Mouse (Mus musculus) neural tube, embryonic 12.5 days (tissue): Measurements from ENCODE around the gene Furin. TPM values are rescaled to one million over a fixed set of nuclear protein-coding genes. Genes with fewer than 3 reads are reported as not detected.

ENCODE experiments used
- ATAC-seq: fragments of 200-750 bp; cut with Nextera tagmentation; 2 replicates; pipeline ENCODE4 v1.8.0; 2017; ENCODE audit warnings: low read depth, mild to moderate bottlenecking, moderate TSS enrichment, moderate library complexity; ENCODE audit not compliant: low FRiP score
- H3K27ac ChIP-seq: fragments of 300-500 bp; sonication (generic); 2 replicates; pipeline ENCODE4 v1.5.1; 2016
- H3K27me3 ChIP-seq: fragments of 300-500 bp; sonication (generic); replicated peaks from 2 replicates; pipeline ENCODE4 v1.6.1; 2016; ENCODE audit warnings: mild to moderate bottlenecking
- H3K36me3 ChIP-seq: fragments of 300-500 bp; sonication (generic); 2 replicates; pipeline ENCODE4 v1.6.1; 2016; ENCODE audit warnings: mild to moderate bottlenecking
- H3K4me1 ChIP-seq: fragments of 300-500 bp; sonication (generic); 2 replicates; pipeline ENCODE4 v1.6.1; 2016
- H3K4me2 ChIP-seq: fragments of 300-500 bp; sonication (generic); replicated peaks from 2 replicates; pipeline ENCODE4 v1.6.1; 2016; ENCODE audit warnings: mild to moderate bottlenecking
- H3K4me3 ChIP-seq: fragments of 300-500 bp; sonication (generic); 2 replicates; pipeline ENCODE4 v1.5.1; 2016
- H3K9ac ChIP-seq: fragments of 300-500 bp; sonication (generic); 2 replicates; pipeline ENCODE4 v1.6.1; 2016; ENCODE audit warnings: mild to moderate bottlenecking
- H3K9me3 ChIP-seq: fragments of 300-500 bp; sonication (generic); 2 replicates; pipeline ENCODE4 v1.6.1; 2016; ENCODE audit warnings: mild to moderate bottlenecking
- WGBS: fragments of 180-500 bp; shearing (Covaris S2); methylation state at CpG from one replicate; pipeline ENCODE4 v1.1.7; 2016; 5-methylcytosine and 5-hydroxymethylcytosine counted together
- polyA plus RNA-seq: library from polyadenylated mRNA; unstranded; fragments of >200 nt; fragmentation: Nextera tagmentation; extraction: Ambion mirVana; gene quantifications from 2 replicates; pipeline ENCODE4 v1.2.1, GENCODE M21; 2016

The Furin gene
- polyA plus RNA-seq, 1 experiment from 2014 or later = 6.3 TPM

DNA sequence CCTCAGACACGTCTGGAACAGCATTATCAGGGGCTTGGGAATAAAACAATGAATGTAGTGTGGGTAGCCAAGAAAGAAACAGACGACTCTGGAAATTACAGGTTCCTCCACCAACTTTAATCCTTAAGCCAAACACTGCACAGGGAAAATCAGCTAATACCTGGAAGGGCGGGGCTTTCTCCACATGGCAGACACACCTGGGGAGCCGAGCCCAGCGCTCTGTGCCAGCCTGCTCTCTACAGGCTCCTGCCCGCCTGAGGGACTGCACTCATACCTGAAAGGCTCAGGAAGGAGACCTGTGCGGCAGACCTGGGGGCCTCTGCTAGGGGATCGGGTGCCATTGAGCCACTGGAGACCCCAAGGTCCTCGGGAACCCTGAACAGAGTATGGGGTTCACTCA, 2.5 kb upstream of the Furin start:
- 81% methylated on average over 9 of the region's 9 CpGs for WGBS
- H3K4me1 ChIP-seq = no peaks in the 10 kb centered on the region
- no peak overlapping the region for H3K27ac ChIP-seq
- peaks cover 14% of the 10 kb centered on the region for H3K27me3 ChIP-seq
- H3K9me3 ChIP-seq = no peaks in the 10 kb centered on the region
- no peak overlapping the region for H3K9ac ChIP-seq
- H3K4me2 ChIP-seq = no peak overlapping the region
- ATAC-seq = no peak
- H3K36me3 ChIP-seq = no peaks in the 10 kb centered on the region
- H3K4me3 ChIP-seq = no peak overlapping the region

- Histone ChIP-seq H3K9me3 (no peaks in the 10 kb centered on the region), H3K4me3 (no peak overlapping the region), H3K4me2 (no peak overlapping the region), H3K36me3 (no peaks in the 10 kb centered on the region), H3K9ac (no peak overlapping the region), H3K27ac (no peak overlapping the region), H3K27me3 (peaks cover 14% of the 10 kb centered on the region), H3K4me1 (peaks cover 8% of the 10 kb centered on the region)
- ATAC-seq = no peak
- WGBS = 92% methylated on average over 3 of the region's 3 CpGs
Observed at GRCm38 (mm10) chr7:80406186-80406585, 950 bp upstream of the Furin start.

GRCm38 (mm10) chr7:80404101-80404894, 938 bp downstream of the Furin start:
- H3K9ac ChIP-seq = no peak overlapping the region
- 70% methylated on average over 7 of the region's 7 CpGs for WGBS
- H3K9me3 ChIP-seq = no peaks in the 10 kb centered on the region
- H3K36me3 ChIP-seq = no peaks in the 10 kb centered on the region
- ATAC-seq = no peak
- peaks cover 14% of the 10 kb centered on the region for H3K27me3 ChIP-seq
- no peak overlapping the region for H3K4me3 ChIP-seq
- peaks cover 21% of the 10 kb centered on the region for H3K4me1 ChIP-seq
- no peak overlapping the region for H3K27ac ChIP-seq
- no peak overlapping the region for H3K4me2 ChIP-seq

- ATAC-seq = no peak
- Histone ChIP-seq H3K9me3 (no peaks in the 10 kb centered on the region), H3K9ac (no peak overlapping the region), H3K4me3 (no peak overlapping the region), H3K27me3 (peaks cover 14% of the 10 kb centered on the region), H3K36me3 (no peaks in the 10 kb centered on the region), H3K4me2 (peak overlapping the region; percentile 85), H3K4me1 (peaks cover 21% of the 10 kb centered on the region), H3K27ac (no peak overlapping the region)
- 59% methylated on average over 9 of the region's 9 CpGs for WGBS
Observed at GRCm38 (mm10) chr7:80403551-80403950, 1.7 kb downstream of the Furin start.

DNA sequence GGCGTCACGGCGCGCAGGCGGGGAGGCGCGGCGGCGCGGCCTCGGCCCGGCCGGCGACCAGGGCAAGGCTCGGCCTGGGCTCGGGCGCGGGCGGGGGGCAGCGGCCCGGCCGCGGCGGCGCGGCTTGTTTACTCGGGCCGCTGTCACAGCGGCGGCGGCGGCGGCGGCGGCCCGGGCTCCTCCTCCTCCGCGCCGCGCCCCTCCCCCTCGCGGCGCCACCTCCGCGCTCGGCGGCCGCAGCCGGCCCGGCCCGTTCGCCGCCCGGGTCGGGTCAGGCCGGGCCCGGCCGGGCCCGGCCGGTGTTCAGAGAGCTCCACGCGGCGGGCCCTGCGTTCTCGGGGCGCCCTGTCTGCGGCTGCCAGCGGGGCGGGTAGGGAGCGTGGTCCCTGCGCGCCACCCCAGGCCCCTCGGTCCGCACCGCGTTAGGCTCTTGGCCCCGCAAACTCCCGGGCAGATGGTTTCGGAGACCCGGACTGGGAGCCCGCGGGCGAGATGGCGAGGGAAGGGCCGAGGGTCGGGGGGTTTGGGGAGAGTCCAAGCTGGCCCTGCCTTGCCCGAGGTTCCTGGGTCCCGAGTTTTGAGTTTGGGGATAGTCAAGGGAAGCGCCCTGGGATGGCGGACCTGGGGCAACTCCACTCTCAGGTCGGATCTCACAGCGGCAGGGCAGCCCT, 2.5 kb downstream of the Furin start:
- ATAC-seq = peak; percentile 79
- H3K4me2 ChIP-seq = peak overlapping the region; percentile 96
- H3K4me3 ChIP-seq = peak overlapping the region; percentile 94
- peaks cover 14% of the 10 kb centered on the region for H3K27me3 ChIP-seq
- peaks cover 21% of the 10 kb centered on the region for H3K4me1 ChIP-seq
- no peaks in the 10 kb centered on the region for H3K9me3 ChIP-seq
- peaks cover 6% of the 10 kb centered on the region for H3K36me3 ChIP-seq
- WGBS = under 1% methylated on average over 54 of the region's 92 CpGs
- no peak overlapping the region for H3K27ac ChIP-seq
- H3K9ac ChIP-seq = peak overlapping the region; percentile 94

DNA sequence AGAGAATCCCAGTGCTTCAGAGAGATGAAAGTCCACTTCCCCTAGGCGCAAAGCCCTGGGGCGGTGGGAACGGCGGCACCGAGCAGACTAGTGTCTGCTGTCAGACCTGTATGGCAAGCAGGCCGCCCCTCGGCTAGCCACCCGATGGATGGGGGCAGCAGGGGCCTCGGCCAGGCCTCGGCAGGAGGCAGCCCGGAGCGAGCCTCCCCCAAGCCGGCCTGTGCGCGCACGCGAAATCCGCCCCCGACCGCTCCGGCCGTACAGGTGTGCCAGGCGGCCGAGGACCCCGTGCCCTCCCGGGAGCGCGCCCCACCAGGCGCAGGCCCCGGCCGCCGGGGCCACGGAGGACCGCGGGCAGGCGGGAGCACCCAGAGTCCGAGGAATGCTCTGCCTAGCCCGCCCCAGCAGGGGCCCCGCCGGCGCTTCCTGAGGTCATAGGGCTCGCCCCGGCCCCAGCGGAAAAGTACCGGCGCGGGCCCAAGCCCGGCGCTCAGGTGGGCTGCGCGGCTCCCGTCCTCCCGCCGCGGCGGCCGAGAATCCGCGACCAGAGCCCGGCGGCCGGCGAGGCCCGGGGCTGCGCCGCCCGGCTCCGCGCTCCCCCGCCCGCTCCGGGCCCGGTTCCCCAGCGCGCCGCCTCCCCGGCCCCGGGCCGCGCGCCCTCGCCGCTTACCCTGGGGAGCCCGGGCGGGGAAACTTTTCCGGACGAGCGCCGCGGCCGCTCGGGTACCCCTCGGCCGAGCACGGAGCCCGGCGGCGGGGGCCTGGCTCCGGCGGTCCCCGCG, 3.2 kb downstream of the Furin start:
- peak; percentile 60 for ATAC-seq
- Histone ChIP-seq H3K4me1 (peaks cover 21% of the 10 kb centered on the region), H3K4me3 (peak overlapping the region; percentile 94), H3K27me3 (peaks cover 14% of the 10 kb centered on the region), H3K4me2 (peak overlapping the region; percentile 96), H3K9me3 (no peaks in the 10 kb centered on the region), H3K27ac (0 out of 2 replicates have a peak overlapping the region, but pooled peaks have one; percentile 32), H3K9ac (peak overlapping the region; percentile 94), H3K36me3 (peaks cover 13% of the 10 kb centered on the region)
- WGBS = under 1% methylated on average over 101 of the region's 102 CpGs

GRCm38 (mm10) chr7:80401041-80401859, 4.0 kb downstream of the Furin start:
- H3K4me2 ChIP-seq = peak overlapping the region; percentile 96
- peak overlapping the region; percentile 94 for H3K9ac ChIP-seq
- H3K4me1 ChIP-seq = peaks cover 21% of the 10 kb centered on the region
- H3K36me3 ChIP-seq = peaks cover 20% of the 10 kb centered on the region
- H3K27me3 ChIP-seq = peaks cover 14% of the 10 kb centered on the region
- H3K4me3 ChIP-seq = peak overlapping the region; percentile 94
- no peak overlapping the region for H3K27ac ChIP-seq
- no peaks in the 10 kb centered on the region for H3K9me3 ChIP-seq
- WGBS = 30% methylated on average over 5 of the region's 5 CpGs
- no peak for ATAC-seq

GRCm38 (mm10) chr7:80400571-80400970, 4.7 kb downstream of the Furin start:
- no peak for ATAC-seq
- 81% methylated on average over 6 of the region's 6 CpGs for WGBS
- peak overlapping the region; percentile 96 for H3K4me2 ChIP-seq
- H3K9ac ChIP-seq = 0 out of 2 replicates have a peak overlapping the region, but pooled peaks have one; percentile 17
- H3K4me1 ChIP-seq = peaks cover 21% of the 10 kb centered on the region
- no peaks in the 10 kb centered on the region for H3K9me3 ChIP-seq
- peaks cover 14% of the 10 kb centered on the region for H3K27me3 ChIP-seq
- no peak overlapping the region for H3K27ac ChIP-seq
- H3K36me3 ChIP-seq = peaks cover 24% of the 10 kb centered on the region
- no peak overlapping the region for H3K4me3 ChIP-seq

DNA sequence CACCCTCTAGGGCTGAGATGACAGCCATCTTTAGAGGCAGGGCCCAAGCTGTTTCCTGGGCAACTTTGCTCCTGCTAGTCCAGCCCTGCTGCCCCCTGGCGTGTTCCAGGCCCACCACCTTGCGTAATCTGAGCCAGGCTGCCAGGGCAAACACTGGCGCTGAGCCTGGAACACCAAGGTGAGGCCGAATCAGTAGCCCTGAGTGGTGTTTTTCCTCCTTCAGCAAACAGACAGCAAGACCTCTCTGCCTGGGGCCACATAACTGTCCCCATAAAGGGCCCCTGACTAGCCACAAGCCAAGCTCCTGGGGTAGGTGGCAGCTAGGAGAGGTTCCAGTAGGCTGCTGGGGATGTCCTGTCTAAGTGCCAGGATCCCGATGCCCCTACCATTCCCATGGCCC, 5.1 kb downstream of the Furin start:
- H3K4me3 ChIP-seq = no peak overlapping the region
- no peaks in the 10 kb centered on the region for H3K9me3 ChIP-seq
- H3K4me1 ChIP-seq = peaks cover 21% of the 10 kb centered on the region
- no peak overlapping the region for H3K27ac ChIP-seq
- no peak for ATAC-seq
- H3K9ac ChIP-seq = no peak overlapping the region
- 63% methylated on average over 5 of the region's 5 CpGs for WGBS
- peaks cover 29% of the 10 kb centered on the region for H3K36me3 ChIP-seq
- H3K27me3 ChIP-seq = peaks cover 14% of the 10 kb centered on the region
- H3K4me2 ChIP-seq = no peak overlapping the region

DNA sequence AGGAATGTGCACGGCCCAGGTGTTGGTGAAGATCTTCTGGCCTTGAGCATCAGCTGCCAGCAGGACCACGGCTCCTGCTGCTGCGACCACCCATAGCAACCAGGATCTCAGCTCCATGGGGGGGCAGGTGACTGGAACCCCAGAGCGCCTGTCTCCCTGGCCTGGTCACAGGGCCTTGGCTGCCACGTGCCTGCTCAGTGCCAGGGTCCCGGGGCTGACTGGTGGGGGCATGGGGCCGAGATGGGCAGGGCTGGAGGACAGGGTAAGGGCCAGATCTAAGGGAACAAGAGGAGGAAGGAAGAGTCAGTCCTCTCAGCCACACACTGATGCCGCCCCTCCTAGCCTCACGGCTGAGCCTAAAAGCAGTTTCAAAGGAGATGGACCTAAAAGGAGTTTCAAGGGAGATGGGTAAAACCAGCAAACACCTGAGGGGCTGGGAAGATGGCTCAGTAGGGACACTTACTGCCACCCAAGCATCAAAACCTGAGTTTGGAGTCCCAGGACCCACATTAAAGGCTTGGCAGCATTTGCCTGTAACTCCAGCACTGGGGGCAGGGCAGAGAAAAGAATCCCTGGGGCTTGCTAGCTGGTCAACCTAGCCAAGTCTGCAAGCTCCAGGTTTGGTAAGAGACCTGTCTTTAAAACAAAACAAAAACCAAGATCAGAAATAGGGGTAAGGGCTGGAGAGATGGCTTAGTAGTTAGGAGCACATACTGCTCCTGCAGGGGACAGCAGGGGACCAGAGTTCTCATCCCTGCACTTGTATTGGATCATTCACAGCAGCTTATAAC, 6.4 kb downstream of the Furin start:
- H3K9ac ChIP-seq = no peak overlapping the region
- WGBS = 78% methylated on average over 9 of the region's 9 CpGs
- H3K27me3 ChIP-seq = peaks cover 6% of the 10 kb centered on the region
- H3K4me2 ChIP-seq = no peak overlapping the region
- no peaks in the 10 kb centered on the region for H3K9me3 ChIP-seq
- peaks cover 36% of the 10 kb centered on the region for H3K36me3 ChIP-seq
- ATAC-seq = no peak
- H3K4me3 ChIP-seq = no peak overlapping the region
- peaks cover 21% of the 10 kb centered on the region for H3K4me1 ChIP-seq
- H3K27ac ChIP-seq = no peak overlapping the region

- Histone ChIP-seq H3K4me1 (peaks cover 21% of the 10 kb centered on the region), H3K9ac (no peak overlapping the region), H3K9me3 (no peaks in the 10 kb centered on the region), H3K36me3 (peaks cover 45% of the 10 kb centered on the region), H3K4me3 (no peak overlapping the region), H3K4me2 (no peak overlapping the region), H3K27me3 (no peaks in the 10 kb centered on the region), H3K27ac (no peak overlapping the region)
- ATAC-seq = no peak
- 93% methylated on average over 9 of the region's 9 CpGs for WGBS
Observed at GRCm38 (mm10) chr7:80397986-80398385, 7.2 kb downstream of the Furin start.
